Mouse (Mus musculus) midbrain, embryonic 13.5 days (tissue): ENCODE measurements at regions not wholly inside any gene's neighbourhood (a gene's known extent, or its start where the extent isn't known, plus 50 kb on each side); places are given as distances from the start of the nearest gene placed in this dataset.
"Not testable (repeated sequence)": the region's sequence is repeated elsewhere in the genome, so short reads cannot be mapped to it uniquely, and the experiment has no call there.

Source experiments
- ATAC-seq: fragments of 200-750 bp; cut with Nextera tagmentation; 2 replicates; pipeline ENCODE4 v1.8.0; 2017; ENCODE audit warnings: mild to moderate bottlenecking, moderate TSS enrichment, moderate library complexity
- H3K27ac ChIP-seq: fragments of 300-500 bp; sonication (generic); 2 replicates; pipeline ENCODE4 v1.5.1; 2015; ENCODE audit warnings: inconsistent platforms, mild to moderate bottlenecking, moderate library complexity
- H3K27me3 ChIP-seq: fragments of 300-500 bp; sonication (generic); 2 replicates; pipeline ENCODE4 v1.6.1; 2015; ENCODE audit warnings: mild to moderate bottlenecking, inconsistent platforms
- H3K36me3 ChIP-seq: fragments of 300-500 bp; sonication (generic); 2 replicates; pipeline ENCODE4 v1.6.1; 2015; ENCODE audit warnings: mild to moderate bottlenecking, inconsistent platforms
- H3K4me1 ChIP-seq: fragments of 300-500 bp; sonication (generic); replicated peaks from 2 replicates; pipeline ENCODE4 v1.6.1; 2015; ENCODE audit warnings: inconsistent platforms
- H3K4me2 ChIP-seq: fragments of 300-500 bp; sonication (generic); replicated peaks from 2 replicates; pipeline ENCODE4 v1.6.1; 2015; ENCODE audit warnings: moderate library complexity, mild to moderate bottlenecking, inconsistent platforms
- H3K4me3 ChIP-seq: fragments of 300-500 bp; sonication (generic); replicated peaks from 2 replicates; pipeline ENCODE4 v1.5.1; 2015; ENCODE audit warnings: mild to moderate bottlenecking, inconsistent platforms
- H3K9ac ChIP-seq: fragments of 300-500 bp; sonication (generic); replicated peaks from 2 replicates; pipeline ENCODE4 v1.6.1; 2015; ENCODE audit warnings: mild to moderate bottlenecking, inconsistent platforms
- H3K9me3 ChIP-seq: fragments of 300-500 bp; sonication (generic); 2 replicates; pipeline ENCODE4 v1.6.1; 2016; ENCODE audit warnings: mild to moderate bottlenecking, inconsistent platforms
- WGBS: fragments of 180-500 bp; shearing (Covaris S2); methylation state at CpG from one replicate; pipeline ENCODE4 v1.1.7; 2015; 5-methylcytosine and 5-hydroxymethylcytosine counted together

GRCm38 (mm10) chr12:48387724-48388123 lies 994.7 kb upstream of the Foxg1 start:
- Histone ChIP-seq H3K27ac (no peak overlapping the region), H3K36me3 (no peaks in the 10 kb centered on the region), H3K27me3 (no peaks in the 10 kb centered on the region), H3K4me1 (0 out of 2 replicates have a peak, but pooled peaks cover 2% of the 10 kb centered on the region), H3K9ac (no peak overlapping the region), H3K9me3 (no peaks in the 10 kb centered on the region), H3K4me2 (no peak overlapping the region), H3K4me3 (no peak overlapping the region)
- WGBS: 82% methylated on average over 4 of the region's 4 CpGs
- no peak for ATAC-seq

DNA sequence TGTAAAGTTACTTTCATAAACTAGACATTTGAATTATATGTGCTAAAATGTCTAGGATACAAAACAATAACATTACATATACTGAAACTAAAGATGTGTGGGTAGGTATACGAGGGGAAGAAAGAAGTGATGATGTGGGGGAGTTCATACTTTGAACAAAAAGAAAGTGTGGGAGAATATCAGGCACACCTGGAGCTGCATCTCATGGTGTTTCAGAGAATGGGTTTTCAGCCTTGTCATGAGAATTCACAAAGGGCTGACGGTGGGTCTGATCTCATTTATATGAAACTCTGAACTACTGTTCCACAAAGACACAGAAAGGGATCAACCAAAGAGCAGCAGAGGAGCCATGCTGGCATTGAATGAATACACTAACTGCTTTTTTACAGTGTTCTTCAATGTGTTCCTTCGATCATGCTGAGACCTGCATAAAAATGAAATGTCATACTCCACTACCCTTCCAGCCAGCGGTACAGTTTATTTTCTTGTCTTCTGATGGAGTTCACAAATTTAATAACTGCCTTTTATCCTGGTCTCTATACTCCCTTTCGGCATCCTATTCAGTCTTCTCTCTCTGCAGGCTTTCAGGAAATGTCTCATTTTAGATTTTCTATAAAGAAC lies 994.2 kb upstream of the Foxg1 start:
- Histone ChIP-seq H3K9ac (no peak overlapping the region), H3K27ac (0 out of 2 replicates have a peak overlapping the region, but pooled peaks have one; percentile 14), H3K27me3 (no peaks in the 10 kb centered on the region), H3K4me2 (no peak overlapping the region), H3K9me3 (no peaks in the 10 kb centered on the region), H3K4me1 (0 out of 2 replicates have a peak, but pooled peaks cover 2% of the 10 kb centered on the region), H3K36me3 (no peaks in the 10 kb centered on the region), H3K4me3 (no peak overlapping the region)
- WGBS: 68% methylated on average over 5 of the region's 5 CpGs
- ATAC-seq: peak; percentile 56; the same call in 1 of the 2 replicates

DNA sequence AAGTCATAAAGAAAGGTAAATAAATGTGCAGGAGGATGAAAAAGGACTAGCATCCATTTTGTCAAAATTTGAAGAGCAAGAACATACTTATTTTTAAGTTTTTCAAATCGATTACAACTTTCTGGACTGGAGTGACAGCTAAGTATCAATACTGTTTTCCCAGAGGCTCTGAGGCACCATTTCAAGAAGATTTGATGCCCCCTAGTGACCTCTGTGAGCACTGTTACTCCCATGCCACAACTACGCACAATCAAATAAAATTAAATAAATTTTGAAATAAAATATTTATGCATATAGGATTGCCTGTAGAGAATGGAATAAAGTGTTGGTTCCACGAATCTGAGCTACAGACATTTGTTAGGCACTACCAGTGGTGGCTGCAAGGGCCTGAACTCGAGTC lies 991.5 kb upstream of the Foxg1 start:
- Histone ChIP-seq H3K4me3 (no peak overlapping the region), H3K36me3 (no peaks in the 10 kb centered on the region), H3K4me2 (no peak overlapping the region), H3K4me1 (0 out of 2 replicates have a peak, but pooled peaks cover 2% of the 10 kb centered on the region), H3K27ac (no peak overlapping the region), H3K9ac (no peak overlapping the region), H3K27me3 (no peaks in the 10 kb centered on the region), H3K9me3 (no peaks in the 10 kb centered on the region)
- WGBS: 66% methylated on average over 4 of the region's 4 CpGs
- ATAC-seq: no peak

DNA sequence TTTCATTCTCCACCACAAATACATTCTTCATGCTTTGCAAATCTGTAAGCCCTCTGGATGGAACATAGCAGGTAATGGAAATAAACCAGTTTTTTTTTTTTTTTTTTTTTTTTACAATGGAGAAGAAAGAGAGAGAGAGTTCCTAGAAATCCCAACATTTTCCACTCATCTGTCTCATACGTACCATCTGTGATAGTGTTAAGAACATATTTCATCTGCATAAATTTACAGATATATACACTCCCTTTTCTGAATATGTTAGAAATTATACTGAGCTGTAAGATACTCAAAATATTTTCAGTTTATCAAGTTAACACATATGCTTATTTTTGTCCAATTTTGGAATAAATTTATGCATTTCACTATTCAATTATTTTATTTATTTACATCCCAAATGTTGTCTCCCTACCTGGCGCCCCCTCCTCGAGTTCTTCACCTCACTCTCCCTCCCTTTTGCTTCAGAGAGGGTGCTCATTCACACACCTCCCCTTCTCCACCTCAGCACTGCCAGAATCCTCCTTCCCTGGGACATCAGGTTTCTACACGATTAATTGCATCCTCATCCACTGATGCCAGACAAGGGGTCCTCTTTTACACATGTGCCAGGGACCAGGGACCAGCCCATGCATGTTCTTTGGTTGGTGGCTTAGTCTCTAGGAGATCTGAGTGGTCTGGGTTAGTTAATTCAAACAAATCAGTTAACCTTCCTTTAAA lies 943.0 kb upstream of the Foxg1 start:
- Histone ChIP-seq H3K9ac (no peak overlapping the region), H3K4me3 (no peak overlapping the region), H3K27me3 (no peaks in the 10 kb centered on the region), H3K27ac (no peak overlapping the region), H3K4me2 (no peak overlapping the region), H3K36me3 (no peaks in the 10 kb centered on the region), H3K9me3 (no peaks in the 10 kb centered on the region), H3K4me1 (no peaks in the 10 kb centered on the region)
- ATAC-seq: no peak
- 85% methylated on average over 4 of the region's 4 CpGs for WGBS

GRCm38 (mm10) chr12:48448719-48449118 lies 933.7 kb upstream of the Foxg1 start:
- not testable (repeated sequence) for H3K9ac ChIP-seq, H3K4me1 ChIP-seq, ATAC-seq, H3K9me3 ChIP-seq, H3K4me2 ChIP-seq, H3K27me3 ChIP-seq, H3K4me3 ChIP-seq, H3K27ac ChIP-seq, H3K36me3 ChIP-seq
- 78% methylated on average over 3 of the region's 3 CpGs for WGBS

- no peaks in the 10 kb centered on the region for H3K9me3 ChIP-seq
Measured at GRCm38 (mm10) chr12:48462392-48462791, 920.1 kb upstream of the Foxg1 start.

GRCm38 (mm10) chr12:48500735-48501134 lies 881.7 kb upstream of the Foxg1 start:
- Histone ChIP-seq H3K4me1 (no peaks in the 10 kb centered on the region), H3K4me2 (no peak overlapping the region), H3K9me3 (no peaks in the 10 kb centered on the region), H3K27me3 (no peaks in the 10 kb centered on the region), H3K4me3 (no peak overlapping the region), H3K9ac (no peak overlapping the region), H3K27ac (no peak overlapping the region), H3K36me3 (no peaks in the 10 kb centered on the region)
- WGBS: 93% methylated on average over 3 of the region's 3 CpGs
- no peak for ATAC-seq

More at GRCm38 (mm10) chr12:48462392-48462791, 920.1 kb upstream of the Foxg1 start:
- Histone ChIP-seq H3K27me3 (no peaks in the 10 kb centered on the region), H3K4me3 (no peak overlapping the region), H3K27ac (peak overlapping the region; percentile 73), H3K36me3 (no peaks in the 10 kb centered on the region), H3K4me2 (no peak overlapping the region), H3K4me1 (peaks cover 4% of the 10 kb centered on the region), H3K9ac (no peak overlapping the region)
- 20% methylated on average over 2 of the region's 2 CpGs for WGBS
- peak; percentile 86 for ATAC-seq

GRCm38 (mm10) chr12:48511594-48511993 lies 870.9 kb upstream of the Foxg1 start:
- Histone ChIP-seq H3K27me3 (no peaks in the 10 kb centered on the region), H3K27ac (no peak overlapping the region), H3K9ac (no peak overlapping the region), H3K9me3 (no peaks in the 10 kb centered on the region), H3K36me3 (no peaks in the 10 kb centered on the region), H3K4me2 (no peak overlapping the region), H3K4me1 (no peaks in the 10 kb centered on the region), H3K4me3 (no peak overlapping the region)
- 90% methylated on average over 3 of the region's 3 CpGs for WGBS
- no peak for ATAC-seq

GRCm38 (mm10) chr12:48512259-48512658 lies 870.2 kb upstream of the Foxg1 start:
- WGBS: 83% methylated on average over 3 of the region's 3 CpGs
- H3K9me3 ChIP-seq: no peaks in the 10 kb centered on the region
- H3K9ac ChIP-seq: no peak overlapping the region
- H3K36me3 ChIP-seq: no peaks in the 10 kb centered on the region
- no peak for ATAC-seq
- no peak overlapping the region for H3K4me3 ChIP-seq
- H3K27me3 ChIP-seq: no peaks in the 10 kb centered on the region
- no peak overlapping the region for H3K27ac ChIP-seq
- H3K4me2 ChIP-seq: no peak overlapping the region
- no peaks in the 10 kb centered on the region for H3K4me1 ChIP-seq

GRCm38 (mm10) chr12:48521996-48522395 lies 860.5 kb upstream of the Foxg1 start:
- Histone ChIP-seq H3K36me3 (no peaks in the 10 kb centered on the region), H3K4me1 (no peaks in the 10 kb centered on the region), H3K4me2 (no peak overlapping the region), H3K27ac (no peak overlapping the region), H3K9ac (no peak overlapping the region), H3K9me3 (no peaks in the 10 kb centered on the region), H3K27me3 (no peaks in the 10 kb centered on the region), H3K4me3 (no peak overlapping the region)
- WGBS: 52% methylated on average over 3 of the region's 3 CpGs
- ATAC-seq: no peak

- 82% methylated on average over 20 of the region's 20 CpGs for WGBS
- H3K4me2 ChIP-seq, H3K27me3 ChIP-seq, ATAC-seq, H3K4me3 ChIP-seq, H3K36me3 ChIP-seq, H3K9ac ChIP-seq, H3K27ac ChIP-seq, H3K4me1 ChIP-seq, H3K9me3 ChIP-seq: not testable (repeated sequence)
Measured at GRCm38 (mm10) chr12:48559690-48560089, 822.8 kb upstream of the Foxg1 start.

DNA sequence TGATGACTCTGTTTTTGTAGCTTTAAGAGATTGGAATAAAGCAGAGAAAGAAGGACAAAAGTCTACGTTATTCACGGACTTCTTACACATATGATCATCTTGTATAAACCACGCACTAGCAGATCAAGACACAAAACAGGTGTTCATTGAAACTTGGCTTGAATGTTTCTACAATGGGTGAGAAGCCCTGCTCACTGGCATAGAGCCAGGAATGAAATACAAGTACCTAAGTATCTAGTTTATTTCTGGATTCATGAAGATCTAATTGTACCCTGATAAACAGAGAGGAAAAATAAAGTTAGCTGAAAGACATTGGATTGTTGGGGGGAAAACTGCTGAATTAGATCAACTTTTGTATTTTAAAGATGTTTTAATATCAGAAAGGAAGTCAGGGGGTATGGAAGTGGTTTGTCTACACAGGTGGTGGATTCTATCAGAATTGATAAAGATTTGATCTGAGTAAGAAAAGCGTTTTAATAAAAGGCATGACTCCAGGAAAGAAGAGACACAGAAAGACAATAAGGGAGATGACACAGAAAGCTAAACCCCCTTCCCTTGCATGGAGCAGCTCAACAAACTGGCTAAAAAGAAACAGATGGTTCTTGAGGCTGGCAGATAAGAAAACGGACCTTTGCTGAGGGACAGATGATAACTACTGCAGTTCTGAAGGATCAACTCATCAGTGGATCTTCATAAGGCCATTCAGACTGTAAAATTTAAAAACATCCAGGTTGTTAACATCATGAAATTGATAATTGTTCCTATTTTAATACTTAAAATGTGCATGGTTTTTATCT lies 777.9 kb upstream of the Foxg1 start:
- no peaks in the 10 kb centered on the region for H3K9me3 ChIP-seq
- H3K4me2 ChIP-seq: no peak overlapping the region
- no peaks in the 10 kb centered on the region for H3K4me1 ChIP-seq
- no peak overlapping the region for H3K9ac ChIP-seq
- no peaks in the 10 kb centered on the region for H3K27me3 ChIP-seq
- H3K27ac ChIP-seq: no peak overlapping the region
- no peak for ATAC-seq
- 90% methylated on average over 5 of the region's 5 CpGs for WGBS
- no peak overlapping the region for H3K4me3 ChIP-seq
- no peaks in the 10 kb centered on the region for H3K36me3 ChIP-seq
